Mouse (Mus musculus) lung, embryonic 16.5 days (tissue): ENCODE measurements around the gene Kctd13. TPM values are rescaled to one million over a fixed set of nuclear protein-coding genes. Genes with fewer than 3 reads are reported as not detected.

Experiments
- ATAC-seq: fragments of 200-750 bp; cut with Nextera tagmentation; 2 replicates; pipeline ENCODE4 v1.8.0; 2017; ENCODE audit warnings: low read depth, mild to moderate bottlenecking, moderate library complexity
- H3K27ac ChIP-seq: fragments of 300-500 bp; sonication (generic); 2 replicates; pipeline ENCODE4 v1.5.1; 2014; ENCODE audit warnings: mild to moderate bottlenecking, control low read depth, low read length
- H3K27me3 ChIP-seq: fragments of 300-500 bp; sonication (generic); 2 replicates; pipeline ENCODE4 v1.6.1; 2014; ENCODE audit warnings: low read depth, low read length, mixed read lengths; ENCODE audit not compliant: control insufficient read depth, insufficient read depth
- H3K36me3 ChIP-seq: fragments of 300-500 bp; sonication (generic); 2 replicates; pipeline ENCODE4 v1.6.1; 2014; ENCODE audit warnings: low read length; ENCODE audit not compliant: control insufficient read depth, insufficient read depth
- H3K4me1 ChIP-seq: fragments of 300-500 bp; sonication (generic); replicated peaks from 2 replicates; pipeline ENCODE4 v1.6.1; 2014; ENCODE audit warnings: low read length, mixed read lengths; ENCODE audit not compliant: control insufficient read depth, insufficient read depth
- H3K4me2 ChIP-seq: fragments of 300-500 bp; sonication (generic); 2 replicates; pipeline ENCODE4 v1.6.1; 2014; ENCODE audit warnings: low read depth, low read length, control low read depth
- H3K4me3 ChIP-seq: fragments of 300-500 bp; sonication (generic); 2 replicates; pipeline ENCODE4 v1.5.1; 2014; ENCODE audit warnings: mild to moderate bottlenecking, low read length, control low read depth
- H3K9ac ChIP-seq: fragments of 300-500 bp; sonication (generic); 2 replicates; pipeline ENCODE4 v1.6.1; 2014; ENCODE audit warnings: low read length, control low read depth
- H3K9me3 ChIP-seq: fragments of 300-500 bp; sonication (generic); 2 replicates; pipeline ENCODE4 v1.6.1; 2016; ENCODE audit warnings: low read length; ENCODE audit not compliant: control insufficient read depth
- WGBS: fragments of 180-500 bp; shearing (Covaris S2); extraction: QIAGEN DNeasy Blood & Tissue Kit; methylation state at CpG from one replicate; pipeline ENCODE4 v1.1.7; 2014; 5-methylcytosine and 5-hydroxymethylcytosine counted together
- polyA plus RNA-seq: library from polyadenylated mRNA; unstranded; fragments of >200 nt; fragmentation: Nextera tagmentation; extraction: Ambion mirVana; gene quantifications from 2 replicates; pipeline ENCODE4 v1.2.1, GENCODE M21; 2015

The Kctd13 gene
- polyA plus RNA-seq, 1 experiment from 2014 or later, result 11.7 TPM

DNA sequence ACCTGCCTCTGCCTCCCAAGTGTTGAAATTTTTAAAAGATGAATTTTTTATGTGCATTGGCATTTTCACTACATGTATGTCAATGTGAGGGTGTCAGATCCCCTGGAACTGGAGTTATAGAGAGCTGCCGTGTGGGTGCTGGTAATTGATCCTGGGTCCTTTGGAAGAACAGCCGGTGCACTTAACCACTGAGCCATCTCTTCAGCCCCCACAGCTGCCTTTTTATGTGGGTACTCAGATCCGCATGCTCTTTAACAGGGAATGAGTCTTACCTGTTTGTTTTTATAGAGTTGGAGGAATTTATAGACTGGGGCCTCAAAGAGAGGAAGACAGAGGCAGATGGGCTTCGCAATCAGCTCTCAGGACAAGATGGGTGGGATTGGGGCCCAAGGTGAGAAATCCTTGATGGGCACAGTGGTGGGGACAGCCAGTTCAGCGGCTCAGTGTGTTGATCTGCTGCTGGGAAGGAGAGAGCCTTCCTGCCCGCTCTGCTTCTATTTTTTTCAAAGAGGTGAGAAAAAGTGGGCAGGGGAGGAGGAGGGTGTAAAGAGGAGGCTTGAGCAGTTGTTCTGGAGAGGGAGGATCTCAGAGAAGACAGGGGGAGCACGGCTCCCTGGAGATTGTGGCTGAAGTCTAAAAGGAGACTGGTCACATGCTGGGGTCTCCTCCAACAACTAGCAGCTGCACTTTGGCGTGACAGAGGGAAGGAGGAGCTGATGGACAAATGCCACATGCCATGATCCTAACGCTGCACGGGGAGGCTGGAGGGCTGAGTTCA is 56.2 kb downstream of the Kctd13 start:
- no peak overlapping the region for H3K4me2 ChIP-seq
- ATAC-seq, result no peak
- H3K9ac ChIP-seq, result no peak overlapping the region
- no peaks in the 10 kb centered on the region for H3K9me3 ChIP-seq
- 28% methylated on average over 10 of the region's 10 CpGs for WGBS
- H3K36me3 ChIP-seq, result peaks cover under 1% of the 10 kb centered on the region; the same call in 1 of the 2 replicates
- no peaks in the 10 kb centered on the region for H3K27me3 ChIP-seq
- H3K4me3 ChIP-seq, result no peak overlapping the region
- no peak overlapping the region for H3K27ac ChIP-seq
- H3K4me1 ChIP-seq, result no peaks in the 10 kb centered on the region

DNA sequence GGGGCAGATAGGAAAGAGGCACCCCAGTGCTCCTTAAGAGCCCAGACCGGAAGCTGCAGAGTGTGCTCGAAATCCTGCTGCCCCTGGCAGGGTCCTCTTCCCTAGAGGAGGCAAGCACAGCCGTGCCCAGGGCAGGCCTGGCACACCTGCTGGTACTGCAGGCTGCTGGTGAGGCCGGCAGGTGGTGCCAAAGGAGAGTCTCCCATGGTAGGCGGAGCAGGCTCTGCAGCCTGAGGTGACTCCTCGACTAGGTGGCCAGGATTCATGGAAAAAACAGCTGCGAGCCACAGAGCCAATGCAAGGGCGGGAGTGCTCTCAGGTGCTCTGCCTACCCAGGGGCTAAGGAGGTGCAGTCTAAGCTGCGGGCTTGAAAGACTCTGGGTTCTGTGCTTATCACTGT is 57.6 kb downstream of the Kctd13 start:
- H3K4me2 ChIP-seq, result no peak overlapping the region
- no peaks in the 10 kb centered on the region for H3K4me1 ChIP-seq
- H3K4me3 ChIP-seq, result no peak overlapping the region
- no peaks in the 10 kb centered on the region for H3K27me3 ChIP-seq
- WGBS, result 28% methylated on average over 9 of the region's 9 CpGs
- ATAC-seq, result peak; percentile 76
- no peaks in the 10 kb centered on the region for H3K36me3 ChIP-seq
- no peak overlapping the region for H3K9ac ChIP-seq
- H3K9me3 ChIP-seq, result no peaks in the 10 kb centered on the region
- no peak overlapping the region for H3K27ac ChIP-seq

DNA sequence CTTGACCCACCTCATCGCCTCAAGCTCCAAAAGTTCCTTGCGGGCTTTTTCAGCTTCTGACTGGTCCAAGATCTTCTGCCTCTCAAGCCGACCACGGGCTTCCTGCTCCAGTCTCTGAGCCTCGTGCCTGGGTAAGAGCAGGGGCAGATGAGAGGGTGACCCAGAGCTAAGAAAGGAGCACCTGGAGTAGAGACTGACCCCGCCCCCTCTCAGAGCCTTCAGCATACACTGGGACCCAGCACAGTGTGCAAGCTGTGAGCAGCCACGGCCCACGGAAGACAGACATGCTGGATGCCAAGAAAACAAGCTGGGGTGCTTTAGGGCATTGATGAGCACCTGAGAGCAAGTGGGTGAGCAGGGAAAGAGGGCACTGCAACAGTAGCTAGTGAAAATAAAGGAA is 60.1 kb downstream of the Kctd13 start:
- H3K36me3 ChIP-seq, result no peaks in the 10 kb centered on the region
- no peaks in the 10 kb centered on the region for H3K9me3 ChIP-seq
- ATAC-seq, result no peak
- H3K4me1 ChIP-seq, result no peaks in the 10 kb centered on the region
- no peaks in the 10 kb centered on the region for H3K27me3 ChIP-seq
- no peak overlapping the region for H3K27ac ChIP-seq
- no peak overlapping the region for H3K4me3 ChIP-seq
- 56% methylated on average over 8 of the region's 8 CpGs for WGBS
- H3K4me2 ChIP-seq, result no peak overlapping the region
- no peak overlapping the region for H3K9ac ChIP-seq

Other genes starting within 250 kb of the Kctd13 start
- 102 and 108 TPM in 2 replicates for gene Bola2, start 233.5 kb upstream of the Kctd13 start, polyA plus RNA-seq
- gene Slx1b, start 233.1 kb upstream of the Kctd13 start, polyA plus RNA-seq, result 11.1 and 11.9 TPM in 2 replicates
- 42.4 and 59.5 TPM in 2 replicates for gene Coro1a, start 221.1 kb upstream of the Kctd13 start, polyA plus RNA-seq
- 138 and 139 TPM in 2 replicates for gene Mapk3, start 169.3 kb upstream of the Kctd13 start, polyA plus RNA-seq
- gene Gdpd3, start 162.5 kb upstream of the Kctd13 start, polyA plus RNA-seq, result 2.9 and 4.2 TPM in 2 replicates
- gene Ypel3, start 151.9 kb upstream of the Kctd13 start, polyA plus RNA-seq, result 111 and 123 TPM in 2 replicates
- 0.25 and 0.68 TPM in 2 replicates for gene Tbx6, start 147.4 kb upstream of the Kctd13 start, polyA plus RNA-seq
- gene Ppp4c, start 136.4 kb upstream of the Kctd13 start, polyA plus RNA-seq, result 232 and 243 TPM in 2 replicates
- 0.36 and 0.38 TPM in 2 replicates for gene Fam57b, start 131.2 kb upstream of the Kctd13 start, polyA plus RNA-seq
- gene 4930451I11Rik, start 97.2 kb upstream of the Kctd13 start, polyA plus RNA-seq, result not detected in 2 replicates
- 0.49 and 0.63 TPM in 2 replicates for gene Doc2a, start 81.5 kb upstream of the Kctd13 start, polyA plus RNA-seq
- gene Hirip3, start 66.9 kb upstream of the Kctd13 start, polyA plus RNA-seq, result 30.3 and 32.3 TPM in 2 replicates
- gene Ino80e, start 66.5 kb upstream of the Kctd13 start, polyA plus RNA-seq, result 76.5 and 89.3 TPM in 2 replicates
- gene Taok2, start 44.2 kb upstream of the Kctd13 start, polyA plus RNA-seq, result 55.8 and 58.3 TPM in 2 replicates
- 28.4 and 30.8 TPM in 2 replicates for gene Tmem219, start 6.0 kb upstream of the Kctd13 start, polyA plus RNA-seq
- 0.14 and 0.20 TPM in 2 replicates for gene Asphd1, start 20.7 kb downstream of the Kctd13 start, polyA plus RNA-seq
- gene Sez6l2, start 21.7 kb downstream of the Kctd13 start, polyA plus RNA-seq, result 0.36 and 0.63 TPM in 2 replicates
- 119 and 122 TPM in 2 replicates for gene Cdipt, start 47.0 kb downstream of the Kctd13 start, polyA plus RNA-seq
- gene Cdiptos, start 47.2 kb downstream of the Kctd13 start, polyA plus RNA-seq, result 0.89 and 2.1 TPM in 2 replicates
- gene Mvp, start 85.7 kb downstream of the Kctd13 start, polyA plus RNA-seq, result 14.9 and 17.9 TPM in 2 replicates
- 0.62 and 0.93 TPM in 2 replicates for gene Pagr1b, start 87.6 kb downstream of the Kctd13 start, polyA plus RNA-seq
- gene Pagr1a, start 88.5 kb downstream of the Kctd13 start, polyA plus RNA-seq, result 45.9 and 67.2 TPM in 2 replicates
- 39.1 and 63.1 TPM in 2 replicates for gene Gm42742, start 92.2 kb downstream of the Kctd13 start, polyA plus RNA-seq
- gene Prrt2, start 92.3 kb downstream of the Kctd13 start, polyA plus RNA-seq, result 4.5 TPM in 2 replicates
- gene Maz, start 98.2 kb downstream of the Kctd13 start, polyA plus RNA-seq, result 38.6 and 46.1 TPM in 2 replicates
- gene Kif22, start 113.6 kb downstream of the Kctd13 start, polyA plus RNA-seq, result 140 and 153 TPM in 2 replicates
- 7.1 TPM in 1 of 2 replicates, not detected in the other for gene Zg16, start 158.4 kb downstream of the Kctd13 start, polyA plus RNA-seq
- 11.5 and 12.8 TPM in 2 replicates for gene AI467606, start 162.5 kb downstream of the Kctd13 start, polyA plus RNA-seq
- gene Qprt, start 193.3 kb downstream of the Kctd13 start, polyA plus RNA-seq, result 0.43 and 1.2 TPM in 2 replicates
- gene Spn, start 208.9 kb downstream of the Kctd13 start, polyA plus RNA-seq, result 0.44 and 0.70 TPM in 2 replicates